Mouse (Mus musculus) heart, adult 2 months (tissue): Measurements from ENCODE around the gene Dse. TPM values are rescaled to one million over a fixed set of nuclear protein-coding genes. Genes with fewer than 3 reads are reported as not detected.

Experiments
- DNase-seq, 2 experiments: peaks; one replicate each; pipeline ENCODE4 v3.0.0; 2021
- H3K27ac ChIP-seq: fragments of 200-600 bp; 2 replicates; pipeline ENCODE4 v1.8.1; 2022
- H3K27me3 ChIP-seq: fragments of 200-500 bp; 2 replicates; pipeline ENCODE4 v1.6.1; 2012; ENCODE audit warnings: mild to moderate bottlenecking, low read length, inconsistent platforms, mixed read lengths; ENCODE audit not compliant: control insufficient read depth, insufficient read depth
- H3K36me3 ChIP-seq: fragments of 200-500 bp; 2 replicates; pipeline ENCODE4 v1.6.1; 2012; ENCODE audit warnings: low read length, inconsistent platforms; ENCODE audit not compliant: control insufficient read depth, insufficient read depth
- H3K4me1 ChIP-seq: fragments of 200-500 bp; 2 replicates; pipeline ENCODE4 v1.6.1; 2011; ENCODE audit warnings: low read length; ENCODE audit not compliant: control insufficient read depth, insufficient read depth
- H3K4me3 ChIP-seq: fragments of 200-600 bp; 2 replicates; pipeline ENCODE4 v1.8.1; 2022
- H3K79me2 ChIP-seq: fragments of 200-500 bp; replicated peaks from 2 replicates; pipeline ENCODE4 v1.6.1; 2012; ENCODE audit warnings: mild to moderate bottlenecking, inconsistent platforms, low read length, moderate library complexity, mixed read lengths; ENCODE audit not compliant: control insufficient read depth, insufficient read depth
- H3K9ac ChIP-seq: fragments of 200-500 bp; 2 replicates; pipeline ENCODE4 v1.6.1; 2012; ENCODE audit warnings: low read depth, mild to moderate bottlenecking, control low read depth, inconsistent platforms, low read length, mixed read lengths
- CTCF ChIP-seq: fragments of 200-600 bp; IDR thresholded peaks from 2 replicates; pipeline ENCODE4 v1.8.1; 2022; ENCODE audit warnings: antibody characterized with exemption, mild to moderate bottlenecking, moderate library complexity
- EP300 ChIP-seq: fragments of 200-500 bp; IDR thresholded peaks from 2 replicates; pipeline ENCODE4 v1.6.1; 2011; ENCODE audit warnings: low read depth, low read length, control low read depth; ENCODE audit not compliant: insufficient read depth
- POLR2A ChIP-seq: fragments of 200-500 bp; IDR thresholded peaks from 2 replicates; pipeline ENCODE4 v1.6.1; 2011; ENCODE audit warnings: mild to moderate bottlenecking, low read depth, low read length, control low read depth; ENCODE audit not compliant: insufficient read depth
- WGBS: fragments of 180-500 bp; shearing (Covaris S2); methylation state at CpG from one replicate; pipeline ENCODE4 v1.1.7; 2018; 5-methylcytosine and 5-hydroxymethylcytosine counted together
- intact Hi-C: fragments of 180-260 bp; cut with DNase I; formaldehyde crosslinking; loops from one replicate; pipeline ENCODE4 v1.15.1; 2025
- polyA plus RNA-seq: library from polyadenylated mRNA; depleted of rRNA; stranded (reverse); fragments of >200 nt; gene quantifications from 2 replicates; pipeline ENCODE4 v1.2.3, GENCODE M21; 2012
- total RNA-seq, 2 experiments: library from RNA; stranded (reverse); gene quantifications; 2 replicates each; pipeline ENCODE4 v1.2.3; 2021

Dse gene
- total and polyA plus RNA-seq, 3 experiments = 3.2 to 5.0 (median 4.3) TPM

GRCm38 (mm10) chr10:34236569-34236968 is 29.1 kb upstream of the Dse start:
- intact Hi-C loops = no loop called here
- Histone ChIP-seq H3K27me3 (no peaks in the 10 kb centered on the region), H3K9ac (no peak overlapping the region), H3K4me3 (no peak overlapping the region), H3K79me2 (no peaks in the 10 kb centered on the region), H3K27ac (no peak overlapping the region), H3K36me3 (no peaks in the 10 kb centered on the region), H3K4me1 (no peaks in the 10 kb centered on the region)
- TF ChIP-seq CTCF (no peak), EP300 (no peak), POLR2A (no peak)
- WGBS = 64% methylated on average over 5 of the region's 5 CpGs
- no peak for DNase-seq

GRCm38 (mm10) chr10:34235384-34235783 is 27.9 kb upstream of the Dse start:
- Histone ChIP-seq H3K27ac (no peak overlapping the region), H3K4me1 (no peaks in the 10 kb centered on the region), H3K4me3 (no peak overlapping the region), H3K27me3 (no peaks in the 10 kb centered on the region), H3K36me3 (no peaks in the 10 kb centered on the region), H3K9ac (no peak overlapping the region), H3K79me2 (no peaks in the 10 kb centered on the region)
- DNase-seq = peak in 1 of 2 experiments; percentile 11
- TF ChIP-seq CTCF = no peak
- TF ChIP-seq POLR2A = no peak
- no peak for TF ChIP-seq EP300
- 28% methylated on average over 3 of the region's 3 CpGs for WGBS
- intact Hi-C loops = no loop called here

GRCm38 (mm10) chr10:34233931-34234745 is 26.6 kb upstream of the Dse start:
- 43% methylated on average over 2 of the region's 2 CpGs for WGBS
- H3K27ac ChIP-seq = no peak overlapping the region
- TF ChIP-seq POLR2A = no peak
- TF ChIP-seq EP300 = no peak
- peak; percentile 35 for TF ChIP-seq CTCF
- H3K4me1 ChIP-seq = no peaks in the 10 kb centered on the region
- H3K4me3 ChIP-seq = no peak overlapping the region
- intact Hi-C loops = no loop called here
- H3K27me3 ChIP-seq = no peaks in the 10 kb centered on the region
- DNase-seq = no peak
- H3K36me3 ChIP-seq = no peaks in the 10 kb centered on the region
- no peaks in the 10 kb centered on the region for H3K79me2 ChIP-seq
- no peak overlapping the region for H3K9ac ChIP-seq

- H3K4me1 ChIP-seq = no peaks in the 10 kb centered on the region
- no peaks in the 10 kb centered on the region for H3K27me3 ChIP-seq
- no peak overlapping the region for H3K4me3 ChIP-seq
- no peaks in the 10 kb centered on the region for H3K79me2 ChIP-seq
- WGBS = 96% methylated on average over 1 of the region's 1 CpGs
- intact Hi-C loops = no loop called here
- TF ChIP-seq CTCF = no peak
- TF ChIP-seq POLR2A = no peak
- TF ChIP-seq EP300 = no peak
- H3K27ac ChIP-seq = no peak overlapping the region
- DNase-seq = no peak
- H3K36me3 ChIP-seq = no peaks in the 10 kb centered on the region
- no peak overlapping the region for H3K9ac ChIP-seq
Measured at GRCm38 (mm10) chr10:34233418-34233817, 25.9 kb upstream of the Dse start.

GRCm38 (mm10) chr10:34230121-34230675 is 22.7 kb upstream of the Dse start:
- H3K9ac ChIP-seq = no peak overlapping the region
- no peaks in the 10 kb centered on the region for H3K79me2 ChIP-seq
- DNase-seq = no peak
- H3K4me3 ChIP-seq = no peak overlapping the region
- no peaks in the 10 kb centered on the region for H3K36me3 ChIP-seq
- H3K27ac ChIP-seq = no peak overlapping the region
- intact Hi-C loops = no loop called here
- WGBS = 48% methylated on average over 5 of the region's 5 CpGs
- TF ChIP-seq EP300 (no peak), CTCF (no peak), POLR2A (no peak)
- no peaks in the 10 kb centered on the region for H3K27me3 ChIP-seq
- H3K4me1 ChIP-seq = no peaks in the 10 kb centered on the region

- H3K4me3 ChIP-seq = no peak overlapping the region
Measured at GRCm38 (mm10) chr10:34229491-34229890, 22.0 kb upstream of the Dse start.

More at GRCm38 (mm10) chr10:34229491-34229890, 22.0 kb upstream of the Dse start:
- Histone ChIP-seq H3K27me3 (no peaks in the 10 kb centered on the region), H3K27ac (no peak overlapping the region), H3K4me1 (no peaks in the 10 kb centered on the region), H3K36me3 (no peaks in the 10 kb centered on the region), H3K9ac (no peak overlapping the region), H3K79me2 (no peaks in the 10 kb centered on the region)
- WGBS = 88% methylated on average over 4 of the region's 4 CpGs
- intact Hi-C loops = no loop called here
- DNase-seq = no peak
- TF ChIP-seq CTCF (no peak), EP300 (no peak), POLR2A (no peak)
